Mouse (Mus musculus): ENCODE results near the gene Gga2. TPM values are rescaled to one million over a fixed set of nuclear protein-coding genes. Genes with fewer than 3 reads are reported as not detected.

Gene Gga2
- polyA plus RNA-seq, 1 experiment from 2014 or later: 166 TPM

GRCm38 (mm10) chr7:122000396-122000795 lies 20.6 kb downstream of the Gga2 start:
- WGBS: 72% methylated on average over 8 of the region's 8 CpGs
- Histone ChIP-seq H3K4me3 (replicated peaks) (no peak overlapping the region), H3K36me3 (peaks cover 94% of the 10 kb centered on the region), H3K4me1 (replicated peaks) (no peaks in the 10 kb centered on the region), H3K4me2 (no peak overlapping the region), H3K9me3 (no peaks in the 10 kb centered on the region), H3K27ac (no peak overlapping the region), H3K9ac (replicated peaks) (no peak overlapping the region), H3K27me3 (no peaks in the 10 kb centered on the region)
- no peak for ATAC-seq (ENCODE audit: insufficient number of reproducible peaks, insufficient read depth, low FRiP score, low TSS enrichment, low read depth)

GRCm38 (mm10) chr7:121995961-121996360 lies 25.1 kb downstream of the Gga2 start:
- H3K36me3 ChIP-seq: peaks cover 96% of the 10 kb centered on the region
- 91% methylated on average over 5 of the region's 5 CpGs for WGBS
- no peak overlapping the region for H3K27ac ChIP-seq
- no peaks in the 10 kb centered on the region for H3K4me1 ChIP-seq (replicated peaks)
- H3K9ac ChIP-seq (replicated peaks): no peak overlapping the region
- no peaks in the 10 kb centered on the region for H3K9me3 ChIP-seq
- no peak overlapping the region for H3K4me3 ChIP-seq (replicated peaks)
- ATAC-seq (ENCODE audit: insufficient number of reproducible peaks, insufficient read depth, low FRiP score, low TSS enrichment, low read depth): no peak
- H3K27me3 ChIP-seq: no peaks in the 10 kb centered on the region
- H3K4me2 ChIP-seq: no peak overlapping the region

GRCm38 (mm10) chr7:121981307-121981871 lies 39.6 kb downstream of the Gga2 start, which contains the start of gene Cog7:
TSS of gene Cog7 (minus strand) at chr7:121981711.
- peak; percentile 80 for ATAC-seq (ENCODE audit: insufficient number of reproducible peaks, insufficient read depth, low FRiP score, low TSS enrichment, low read depth)
- H3K9ac ChIP-seq (replicated peaks): peak within 1 kb of the TSS; percentile 75
- H3K27me3 ChIP-seq: no peaks in the 10 kb centered on the region
- peaks cover 11% of the 10 kb centered on the region; the same call in 1 of the 2 replicates for H3K36me3 ChIP-seq
- H3K4me1 ChIP-seq (replicated peaks): peaks cover 5% of the 10 kb centered on the region
- H3K4me2 ChIP-seq: peak within 1 kb of the TSS; percentile 63
- WGBS: under 1% methylated on average over 55 of the region's 55 CpGs
- H3K9me3 ChIP-seq: no peaks in the 10 kb centered on the region
- H3K4me3 ChIP-seq (replicated peaks): peak within 1 kb of the TSS; percentile 81
- no peak within 1 kb of the TSS for H3K27ac ChIP-seq

GRCm38 (mm10) chr7:121975031-121975430 lies 46.0 kb downstream of the Gga2 start:
- WGBS: 59% methylated on average over 4 of the region's 4 CpGs

GRCm38 (mm10) chr7:121971698-121972097 lies 49.3 kb downstream of the Gga2 start:
- Histone ChIP-seq H3K27ac (no peak overlapping the region), H3K4me1 (replicated peaks) (no peaks in the 10 kb centered on the region), H3K4me3 (replicated peaks) (no peak overlapping the region), H3K27me3 (no peaks in the 10 kb centered on the region), H3K9me3 (no peaks in the 10 kb centered on the region), H3K36me3 (peaks cover 52% of the 10 kb centered on the region), H3K9ac (replicated peaks) (no peak overlapping the region), H3K4me2 (no peak overlapping the region)
- ATAC-seq (ENCODE audit: insufficient number of reproducible peaks, insufficient read depth, low FRiP score, low TSS enrichment, low read depth): no peak
- 92% methylated on average over 3 of the region's 3 CpGs for WGBS

More at GRCm38 (mm10) chr7:121975031-121975430, 46.0 kb downstream of the Gga2 start:
- ATAC-seq (ENCODE audit: insufficient number of reproducible peaks, insufficient read depth, low FRiP score, low TSS enrichment, low read depth): no peak
- Histone ChIP-seq H3K4me2 (no peak overlapping the region), H3K4me1 (replicated peaks) (no peaks in the 10 kb centered on the region), H3K27ac (no peak overlapping the region), H3K4me3 (replicated peaks) (no peak overlapping the region), H3K9ac (replicated peaks) (no peak overlapping the region), H3K27me3 (no peaks in the 10 kb centered on the region), H3K36me3 (peaks cover 47% of the 10 kb centered on the region), H3K9me3 (no peaks in the 10 kb centered on the region)

- Histone ChIP-seq H3K27me3 (no peaks in the 10 kb centered on the region), H3K4me1 (replicated peaks) (no peaks in the 10 kb centered on the region), H3K36me3 (peaks cover 41% of the 10 kb centered on the region), H3K9me3 (no peaks in the 10 kb centered on the region), H3K4me3 (replicated peaks) (no peak overlapping the region), H3K9ac (replicated peaks) (no peak overlapping the region), H3K27ac (no peak overlapping the region), H3K4me2 (no peak overlapping the region)
- 88% methylated on average over 9 of the region's 9 CpGs for WGBS
- ATAC-seq (ENCODE audit: insufficient number of reproducible peaks, insufficient read depth, low FRiP score, low TSS enrichment, low read depth): no peak
Observed at GRCm38 (mm10) chr7:121970250-121970649, 50.8 kb downstream of the Gga2 start.

GRCm38 (mm10) chr7:121968816-121969215 lies 52.2 kb downstream of the Gga2 start:
- peaks cover 45% of the 10 kb centered on the region for H3K36me3 ChIP-seq
- no peak for ATAC-seq (ENCODE audit: insufficient number of reproducible peaks, insufficient read depth, low FRiP score, low TSS enrichment, low read depth)
- no peak overlapping the region for H3K27ac ChIP-seq
- H3K4me2 ChIP-seq: no peak overlapping the region
- H3K9ac ChIP-seq (replicated peaks): no peak overlapping the region
- no peaks in the 10 kb centered on the region for H3K9me3 ChIP-seq
- no peak overlapping the region for H3K4me3 ChIP-seq (replicated peaks)
- WGBS: 88% methylated on average over 9 of the region's 9 CpGs
- no peaks in the 10 kb centered on the region for H3K27me3 ChIP-seq
- no peaks in the 10 kb centered on the region for H3K4me1 ChIP-seq (replicated peaks)

GRCm38 (mm10) chr7:121968242-121968641 lies 52.8 kb downstream of the Gga2 start:
- Histone ChIP-seq H3K27ac (no peak overlapping the region), H3K9ac (replicated peaks) (no peak overlapping the region), H3K4me1 (replicated peaks) (no peaks in the 10 kb centered on the region), H3K9me3 (no peaks in the 10 kb centered on the region), H3K27me3 (no peaks in the 10 kb centered on the region), H3K4me2 (no peak overlapping the region), H3K36me3 (peaks cover 43% of the 10 kb centered on the region), H3K4me3 (replicated peaks) (no peak overlapping the region)
- 67% methylated on average over 8 of the region's 8 CpGs for WGBS
- ATAC-seq (ENCODE audit: insufficient number of reproducible peaks, insufficient read depth, low FRiP score, low TSS enrichment, low read depth): no peak

GRCm38 (mm10) chr7:121966169-121966568 lies 54.9 kb downstream of the Gga2 start:
- Histone ChIP-seq H3K9me3 (no peaks in the 10 kb centered on the region), H3K4me2 (no peak overlapping the region), H3K4me1 (replicated peaks) (no peaks in the 10 kb centered on the region), H3K36me3 (peaks cover 58% of the 10 kb centered on the region), H3K27ac (no peak overlapping the region), H3K4me3 (replicated peaks) (no peak overlapping the region), H3K9ac (replicated peaks) (no peak overlapping the region), H3K27me3 (no peaks in the 10 kb centered on the region)
- WGBS: 92% methylated on average over 7 of the region's 7 CpGs
- no peak for ATAC-seq (ENCODE audit: insufficient number of reproducible peaks, insufficient read depth, low FRiP score, low TSS enrichment, low read depth)

GRCm38 (mm10) chr7:121963883-121964398 lies 57.1 kb downstream of the Gga2 start:
- no peak overlapping the region for H3K27ac ChIP-seq
- no peak overlapping the region for H3K9ac ChIP-seq (replicated peaks)
- 61% methylated on average over 6 of the region's 6 CpGs for WGBS
- H3K4me1 ChIP-seq (replicated peaks): no peaks in the 10 kb centered on the region
- no peaks in the 10 kb centered on the region for H3K27me3 ChIP-seq
- peaks cover 49% of the 10 kb centered on the region for H3K36me3 ChIP-seq
- no peak for ATAC-seq (ENCODE audit: insufficient number of reproducible peaks, insufficient read depth, low FRiP score, low TSS enrichment, low read depth)
- no peak overlapping the region for H3K4me2 ChIP-seq
- H3K9me3 ChIP-seq: no peaks in the 10 kb centered on the region
- H3K4me3 ChIP-seq (replicated peaks): no peak overlapping the region

- no peak overlapping the region for H3K4me3 ChIP-seq (replicated peaks)
- no peaks in the 10 kb centered on the region for H3K27me3 ChIP-seq
- WGBS: 86% methylated on average over 3 of the region's 3 CpGs
- no peaks in the 10 kb centered on the region for H3K4me1 ChIP-seq (replicated peaks)
- no peak overlapping the region for H3K9ac ChIP-seq (replicated peaks)
- no peak overlapping the region for H3K27ac ChIP-seq
- H3K9me3 ChIP-seq: no peaks in the 10 kb centered on the region
- H3K4me2 ChIP-seq: no peak overlapping the region
- H3K36me3 ChIP-seq: peaks cover 40% of the 10 kb centered on the region
- ATAC-seq (ENCODE audit: insufficient number of reproducible peaks, insufficient read depth, low FRiP score, low TSS enrichment, low read depth): no peak
Observed at GRCm38 (mm10) chr7:121962571-121962959, 58.5 kb downstream of the Gga2 start.
